Mouse (Mus musculus) neural tube, embryonic 15.5 days (tissue): ENCODE measurements around the gene Ric1. TPM values are rescaled to one million over a fixed set of nuclear protein-coding genes. Genes with fewer than 3 reads are reported as not detected.

Experiments
- ATAC-seq: fragments of 200-750 bp; cut with Nextera tagmentation; 2 replicates; pipeline ENCODE4 v1.8.0; 2017; ENCODE audit warnings: mild to moderate bottlenecking, moderate TSS enrichment, moderate library complexity; ENCODE audit not compliant: low FRiP score
- H3K27ac ChIP-seq: fragments of 300-500 bp; sonication (generic); replicated peaks from 2 replicates; pipeline ENCODE4 v1.5.1; 2015; ENCODE audit warnings: mild to moderate bottlenecking, inconsistent platforms
- H3K27me3 ChIP-seq: fragments of 300-500 bp; sonication (generic); replicated peaks from 2 replicates; pipeline ENCODE4 v1.6.1; 2015; ENCODE audit warnings: inconsistent platforms
- H3K36me3 ChIP-seq: fragments of 300-500 bp; sonication (generic); 2 replicates; pipeline ENCODE4 v1.6.1; 2015; ENCODE audit warnings: inconsistent platforms
- H3K4me1 ChIP-seq: fragments of 300-500 bp; sonication (generic); 2 replicates; pipeline ENCODE4 v1.6.1; 2015; ENCODE audit warnings: inconsistent platforms
- H3K4me2 ChIP-seq: fragments of 300-500 bp; sonication (generic); 2 replicates; pipeline ENCODE4 v1.6.1; 2015; ENCODE audit warnings: inconsistent platforms, mild to moderate bottlenecking, moderate library complexity
- H3K4me3 ChIP-seq: fragments of 300-500 bp; sonication (generic); replicated peaks from 2 replicates; pipeline ENCODE4 v1.5.1; 2015; ENCODE audit warnings: mild to moderate bottlenecking, inconsistent platforms
- H3K9ac ChIP-seq: fragments of 300-500 bp; sonication (generic); replicated peaks from 2 replicates; pipeline ENCODE4 v1.6.1; 2015; ENCODE audit warnings: mild to moderate bottlenecking, inconsistent platforms
- H3K9me3 ChIP-seq: fragments of 300-500 bp; sonication (generic); replicated peaks from 2 replicates; pipeline ENCODE4 v1.6.1; 2016; ENCODE audit warnings: inconsistent platforms
- WGBS: fragments of 180-500 bp; shearing (Covaris S2); methylation state at CpG from one replicate; pipeline ENCODE4 v1.1.7; 2015; ENCODE audit warnings: mixed read lengths; 5-methylcytosine and 5-hydroxymethylcytosine counted together
- polyA plus RNA-seq: library from polyadenylated mRNA; unstranded; fragments of >200 nt; fragmentation: Nextera tagmentation; extraction: Ambion mirVana; gene quantifications from 2 replicates; pipeline ENCODE4 v1.2.1, GENCODE M21; 2015

The Ric1 gene
- 13.8 and 14.6 TPM in 2 replicates for polyA plus RNA-seq

DNA sequence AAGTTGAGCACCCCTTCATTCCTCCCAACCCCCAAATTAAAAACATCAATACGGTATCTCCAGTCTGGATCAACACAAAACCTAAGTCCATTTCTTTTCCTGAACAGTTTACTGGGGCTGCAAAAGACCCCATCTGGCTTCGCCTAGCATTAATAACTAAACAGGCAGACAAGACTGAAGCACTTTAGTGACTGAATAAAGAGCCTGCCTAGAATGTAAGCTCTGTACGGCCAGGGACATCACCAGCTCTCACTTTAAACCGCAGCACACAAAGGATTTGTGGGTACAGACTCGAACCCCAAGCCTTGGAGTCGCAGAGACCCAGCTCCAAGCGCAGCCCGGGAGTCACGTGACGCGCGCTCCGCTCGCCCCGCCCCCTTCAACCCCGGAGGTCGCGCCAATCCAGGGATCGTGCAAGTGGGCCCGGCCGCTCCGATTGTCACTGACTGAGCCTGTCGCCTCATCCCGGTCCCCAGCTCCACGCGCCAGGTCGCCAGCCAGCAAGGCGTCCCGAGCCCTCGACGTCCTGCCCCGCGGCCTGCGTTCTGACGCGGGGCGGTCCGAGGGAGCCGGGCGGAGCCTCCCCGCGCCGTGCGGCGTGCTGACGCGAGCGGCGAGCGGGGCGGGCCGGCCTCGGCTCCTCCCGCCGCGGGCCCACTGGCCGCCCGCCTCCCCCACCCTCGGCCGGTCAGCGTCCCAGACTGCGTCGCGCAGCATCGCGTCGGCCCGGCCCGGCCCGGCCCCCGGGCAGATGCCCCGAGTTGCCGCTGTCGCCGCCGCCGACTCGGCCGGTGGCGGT, at the start of gene Ric1:
Ric1 (plus strand) TSS at position 646 of the 799 bp plus-strand sequence.
- Histone ChIP-seq H3K27ac (peak within 1 kb of the TSS; percentile 95), H3K36me3 (no peaks in the 10 kb centered on the region), H3K9ac (peak within 1 kb of the TSS; percentile 76), H3K9me3 (no peaks in the 10 kb centered on the region), H3K27me3 (no peaks in the 10 kb centered on the region), H3K4me1 (peaks cover 22% of the 10 kb centered on the region), H3K4me3 (peak within 1 kb of the TSS; percentile 76), H3K4me2 (peak within 1 kb of the TSS; percentile 84)
- WGBS = under 1% methylated on average over 79 of the region's 80 CpGs
- peak; percentile 98 for ATAC-seq

DNA sequence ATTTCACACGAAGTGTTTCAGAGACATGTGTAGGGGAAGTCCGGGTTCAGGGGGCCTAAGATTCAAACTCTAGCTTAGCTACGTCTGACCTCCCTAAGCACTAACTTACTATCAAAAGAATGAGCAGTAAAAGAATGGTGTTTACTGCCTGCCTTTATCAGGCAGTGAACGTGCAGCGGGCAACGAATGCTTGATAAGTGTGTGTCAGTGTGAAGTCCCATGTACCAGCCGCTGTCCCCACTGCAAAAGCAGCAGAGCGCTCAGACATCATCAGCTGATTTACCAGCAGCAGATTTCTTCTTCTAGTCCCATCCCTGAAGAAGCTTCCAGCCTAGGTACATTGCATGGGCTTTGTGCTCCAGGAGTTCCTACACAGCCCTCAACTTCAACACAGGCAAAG, 49.7 kb upstream of the Ric1 start:
- no peaks in the 10 kb centered on the region for H3K36me3 ChIP-seq
- no peak for ATAC-seq
- H3K9ac ChIP-seq = no peak overlapping the region
- no peaks in the 10 kb centered on the region for H3K9me3 ChIP-seq
- H3K27ac ChIP-seq = no peak overlapping the region
- H3K4me1 ChIP-seq = peaks cover 5% of the 10 kb centered on the region; the same call in 1 of the 2 replicates
- no peak overlapping the region for H3K4me2 ChIP-seq
- 74% methylated on average over 8 of the region's 8 CpGs for WGBS
- no peaks in the 10 kb centered on the region for H3K27me3 ChIP-seq
- no peak overlapping the region for H3K4me3 ChIP-seq

DNA sequence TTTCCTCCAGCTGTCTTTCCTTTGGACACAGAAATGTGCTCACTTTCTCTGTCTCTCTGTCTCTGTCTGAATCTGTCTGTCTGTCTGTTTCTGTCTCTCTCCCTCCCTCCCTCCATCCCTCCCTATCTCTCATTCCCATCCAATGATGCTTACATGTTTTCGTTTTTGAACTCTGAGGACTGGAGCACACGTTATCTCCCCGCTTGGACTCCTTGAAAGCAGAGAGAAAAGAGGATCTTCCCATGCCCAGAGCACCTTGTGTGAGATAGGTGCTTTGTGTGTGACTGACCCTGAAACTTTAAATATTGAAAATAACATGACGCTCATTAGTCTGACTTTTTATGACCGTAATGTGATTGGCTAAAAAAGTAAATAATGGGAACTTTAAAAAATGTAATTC, 49.1 kb upstream of the Ric1 start:
- Histone ChIP-seq H3K9me3 (no peaks in the 10 kb centered on the region), H3K27ac (no peak overlapping the region), H3K4me1 (peaks cover 5% of the 10 kb centered on the region; the same call in 1 of the 2 replicates), H3K36me3 (no peaks in the 10 kb centered on the region), H3K4me2 (no peak overlapping the region), H3K27me3 (no peaks in the 10 kb centered on the region), H3K4me3 (no peak overlapping the region), H3K9ac (no peak overlapping the region)
- 88% methylated on average over 5 of the region's 5 CpGs for WGBS
- no peak for ATAC-seq

DNA sequence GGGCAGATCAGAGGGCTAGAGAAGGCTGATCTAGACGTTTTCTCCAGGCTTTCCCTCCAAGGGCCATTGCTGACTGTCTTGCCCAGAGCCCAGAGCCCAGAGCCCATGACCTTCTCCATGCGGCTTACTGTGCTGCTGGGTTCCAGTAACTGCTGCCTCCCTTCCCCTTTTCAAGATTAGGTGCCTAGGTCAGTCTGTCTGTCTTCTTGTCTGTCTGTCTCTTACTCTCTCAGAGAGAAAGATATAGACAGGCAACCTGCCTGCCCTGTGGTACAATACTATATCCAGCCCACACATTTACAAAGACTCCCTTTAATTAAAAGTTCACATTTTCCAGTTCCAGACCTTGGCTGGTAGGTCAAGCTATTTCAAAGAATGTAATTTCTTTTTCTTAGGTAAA, 47.3 kb upstream of the Ric1 start:
- ATAC-seq = no peak

DNA sequence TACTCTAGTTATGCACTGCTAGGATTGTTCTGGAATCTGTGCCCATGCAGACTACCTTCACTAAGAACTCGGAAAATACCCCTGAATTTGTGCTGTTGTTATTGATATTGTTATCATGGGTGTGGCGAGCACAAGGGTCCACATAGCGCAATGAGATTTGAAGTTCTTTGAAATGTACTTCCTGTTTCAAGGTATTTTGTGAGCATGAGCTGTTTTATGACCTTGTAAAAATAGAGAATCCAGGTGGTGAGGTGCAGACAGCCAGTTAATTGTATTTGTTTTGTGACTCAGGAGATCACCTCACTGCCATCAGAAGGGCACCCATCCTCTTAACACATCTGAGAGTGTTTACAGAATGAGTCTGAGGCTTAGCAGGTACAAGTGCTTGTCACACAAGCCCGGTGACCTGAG, 46.9 kb upstream of the Ric1 start:
- Histone ChIP-seq H3K9ac (no peak overlapping the region), H3K4me1 (peaks cover 5% of the 10 kb centered on the region; the same call in 1 of the 2 replicates), H3K27ac (no peak overlapping the region), H3K27me3 (no peaks in the 10 kb centered on the region), H3K9me3 (no peaks in the 10 kb centered on the region), H3K36me3 (no peaks in the 10 kb centered on the region), H3K4me3 (no peak overlapping the region), H3K4me2 (no peak overlapping the region)
- ATAC-seq = no peak
- WGBS = 89% methylated on average over 4 of the region's 4 CpGs

More for the DNA sequence above, 47.3 kb upstream of the Ric1 start:
- Histone ChIP-seq H3K4me1 (peaks cover 5% of the 10 kb centered on the region; the same call in 1 of the 2 replicates), H3K27ac (no peak overlapping the region), H3K4me2 (no peak overlapping the region), H3K4me3 (no peak overlapping the region), H3K9me3 (no peaks in the 10 kb centered on the region), H3K36me3 (no peaks in the 10 kb centered on the region), H3K27me3 (no peaks in the 10 kb centered on the region), H3K9ac (no peak overlapping the region)
- 65% methylated on average over 2 of the region's 2 CpGs for WGBS

DNA sequence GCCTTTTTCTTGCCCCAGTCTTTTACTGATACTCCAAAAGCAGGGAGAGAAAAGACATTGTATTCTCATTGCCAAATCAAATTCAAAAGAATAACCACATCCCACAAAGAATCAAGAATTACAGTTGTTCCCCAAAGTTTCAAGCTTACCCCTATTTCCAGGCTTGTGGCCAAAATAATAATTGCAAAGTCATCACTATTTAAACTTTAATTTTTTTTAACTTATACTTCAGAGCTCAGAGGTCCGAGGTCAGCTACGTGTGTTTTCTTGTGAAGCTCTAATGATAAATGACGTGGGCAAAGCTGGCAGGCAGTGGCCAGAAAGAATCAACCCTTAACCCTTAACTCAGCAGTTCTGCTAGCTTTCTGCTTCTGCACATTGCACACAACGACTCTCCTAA, 43.5 kb upstream of the Ric1 start:
- H3K27ac ChIP-seq = no peak overlapping the region
- no peaks in the 10 kb centered on the region for H3K4me1 ChIP-seq
- no peaks in the 10 kb centered on the region for H3K9me3 ChIP-seq
- 40% methylated on average over 4 of the region's 4 CpGs for WGBS
- no peak for ATAC-seq
- no peak overlapping the region for H3K4me2 ChIP-seq
- no peak overlapping the region for H3K9ac ChIP-seq
- no peaks in the 10 kb centered on the region for H3K27me3 ChIP-seq
- H3K4me3 ChIP-seq = no peak overlapping the region
- H3K36me3 ChIP-seq = no peaks in the 10 kb centered on the region

DNA sequence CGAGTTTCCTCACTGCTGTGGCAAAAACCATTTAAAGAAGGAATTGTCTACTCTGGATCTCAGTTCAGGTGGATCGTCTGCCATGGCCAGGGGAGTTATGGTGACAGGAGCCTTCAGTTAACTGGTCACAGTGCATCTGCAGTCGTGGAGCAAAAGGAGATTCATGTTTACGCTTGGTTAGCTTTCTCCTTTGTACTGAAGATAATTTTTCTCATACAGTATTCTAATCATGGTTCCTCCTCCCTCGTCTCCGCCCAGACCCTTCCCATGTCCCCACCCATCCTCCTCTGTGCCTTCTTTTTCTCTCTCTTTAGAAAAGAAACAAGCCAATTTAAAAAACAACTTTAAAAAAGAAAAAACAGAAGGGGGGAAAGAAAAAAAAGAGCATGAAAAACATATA, 40.5 kb upstream of the Ric1 start:
- H3K27ac ChIP-seq = no peak overlapping the region
- H3K4me2 ChIP-seq = no peak overlapping the region
- 58% methylated on average over 6 of the region's 6 CpGs for WGBS
- H3K36me3 ChIP-seq = no peaks in the 10 kb centered on the region
- no peak for ATAC-seq
- H3K4me3 ChIP-seq = no peak overlapping the region
- H3K9ac ChIP-seq = no peak overlapping the region
- H3K9me3 ChIP-seq = no peaks in the 10 kb centered on the region
- no peaks in the 10 kb centered on the region for H3K4me1 ChIP-seq
- no peaks in the 10 kb centered on the region for H3K27me3 ChIP-seq

DNA sequence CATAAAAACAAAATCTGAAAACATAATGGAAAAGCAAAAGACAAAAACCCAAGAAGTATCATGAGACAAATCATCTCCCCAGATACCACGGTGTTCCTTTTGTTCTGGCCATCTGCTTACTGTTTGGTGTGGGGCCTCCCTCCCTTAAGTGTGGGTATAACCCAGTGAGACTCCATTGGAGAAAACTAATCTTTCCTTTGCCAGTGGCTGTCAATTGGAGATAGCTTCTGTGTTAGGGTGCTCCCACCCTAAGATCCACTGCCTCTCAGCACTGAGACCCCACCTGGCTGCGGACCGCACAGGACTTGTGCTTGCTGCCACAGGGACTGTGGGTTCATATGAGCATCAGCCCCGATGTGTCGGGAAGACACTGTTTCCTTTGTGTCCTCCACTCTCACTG, 39.9 kb upstream of the Ric1 start:
- Histone ChIP-seq H3K36me3 (no peaks in the 10 kb centered on the region), H3K4me2 (no peak overlapping the region), H3K9ac (no peak overlapping the region), H3K27ac (no peak overlapping the region), H3K4me1 (no peaks in the 10 kb centered on the region), H3K4me3 (no peak overlapping the region), H3K27me3 (no peaks in the 10 kb centered on the region), H3K9me3 (no peaks in the 10 kb centered on the region)
- WGBS = 62% methylated on average over 5 of the region's 5 CpGs
- ATAC-seq = no peak

DNA sequence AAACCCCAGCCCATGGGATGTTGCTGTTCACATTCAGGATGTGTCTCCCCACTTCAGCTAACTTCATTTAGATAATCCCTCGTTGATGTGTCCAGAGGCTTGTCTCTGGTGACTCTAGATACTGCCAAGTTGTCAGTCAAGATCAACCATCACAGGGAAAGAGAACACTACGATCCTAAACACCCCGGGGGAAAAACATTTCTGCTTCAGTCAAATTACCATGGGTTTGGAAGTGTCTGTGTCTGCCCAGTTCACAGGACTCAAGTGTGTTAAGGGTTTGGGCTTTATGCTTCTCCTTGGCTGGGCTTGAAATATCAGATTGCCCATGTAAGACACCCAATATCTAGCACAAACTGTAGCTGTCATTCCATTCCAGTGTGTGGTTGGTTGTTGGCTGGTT, 39.4 kb upstream of the Ric1 start:
- WGBS = 72% methylated on average over 3 of the region's 3 CpGs
- no peak overlapping the region for H3K4me3 ChIP-seq
- H3K4me2 ChIP-seq = no peak overlapping the region
- no peaks in the 10 kb centered on the region for H3K4me1 ChIP-seq
- no peaks in the 10 kb centered on the region for H3K36me3 ChIP-seq
- no peak overlapping the region for H3K9ac ChIP-seq
- no peaks in the 10 kb centered on the region for H3K27me3 ChIP-seq
- no peak for ATAC-seq
- H3K27ac ChIP-seq = no peak overlapping the region
- no peaks in the 10 kb centered on the region for H3K9me3 ChIP-seq

DNA sequence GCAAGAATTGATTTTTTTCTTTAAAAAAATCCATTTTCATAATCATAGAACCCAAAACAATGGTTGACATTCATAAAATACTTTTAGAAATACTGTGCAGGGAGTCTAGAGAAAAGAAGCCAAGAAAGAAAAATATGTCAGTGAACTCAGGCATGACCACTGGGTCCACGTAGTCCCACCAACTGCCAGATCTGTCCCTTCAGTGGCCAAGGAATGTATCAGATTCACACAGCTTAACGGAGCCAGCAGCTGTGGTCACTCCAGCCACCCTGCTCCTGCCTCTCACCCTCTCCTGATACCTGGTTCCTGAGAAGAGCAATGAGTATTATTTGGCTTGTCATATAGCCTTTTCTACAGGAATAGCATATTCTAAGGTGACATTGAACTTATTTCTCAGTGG, 38.7 kb upstream of the Ric1 start:
- no peak overlapping the region for H3K27ac ChIP-seq
- no peaks in the 10 kb centered on the region for H3K27me3 ChIP-seq
- H3K4me1 ChIP-seq = no peaks in the 10 kb centered on the region
- no peak for ATAC-seq
- 93% methylated on average over 2 of the region's 2 CpGs for WGBS
- H3K9me3 ChIP-seq = no peaks in the 10 kb centered on the region
- H3K36me3 ChIP-seq = no peaks in the 10 kb centered on the region
- H3K9ac ChIP-seq = no peak overlapping the region
- no peak overlapping the region for H3K4me3 ChIP-seq
- no peak overlapping the region for H3K4me2 ChIP-seq

DNA sequence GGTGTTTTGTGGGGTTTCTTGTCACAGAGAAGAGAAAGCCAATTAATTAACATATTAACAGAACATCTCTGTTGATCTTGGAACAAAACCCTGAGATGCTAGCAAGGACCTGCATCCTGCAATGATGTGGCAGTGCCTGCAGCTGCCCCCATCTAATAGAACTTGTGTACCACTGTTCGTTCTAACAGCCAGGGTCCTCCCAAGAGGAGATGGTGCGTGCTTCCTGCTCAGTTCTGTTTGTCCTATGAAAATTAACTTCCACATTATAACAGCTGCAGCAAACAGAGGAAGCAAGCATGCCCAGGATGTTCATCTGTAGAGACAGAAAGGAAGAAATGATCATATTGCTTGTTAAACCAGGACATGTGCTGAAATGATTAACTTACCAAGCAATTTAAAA, 37.5 kb upstream of the Ric1 start:
- H3K4me2 ChIP-seq = no peak overlapping the region
- H3K9ac ChIP-seq = no peak overlapping the region

DNA sequence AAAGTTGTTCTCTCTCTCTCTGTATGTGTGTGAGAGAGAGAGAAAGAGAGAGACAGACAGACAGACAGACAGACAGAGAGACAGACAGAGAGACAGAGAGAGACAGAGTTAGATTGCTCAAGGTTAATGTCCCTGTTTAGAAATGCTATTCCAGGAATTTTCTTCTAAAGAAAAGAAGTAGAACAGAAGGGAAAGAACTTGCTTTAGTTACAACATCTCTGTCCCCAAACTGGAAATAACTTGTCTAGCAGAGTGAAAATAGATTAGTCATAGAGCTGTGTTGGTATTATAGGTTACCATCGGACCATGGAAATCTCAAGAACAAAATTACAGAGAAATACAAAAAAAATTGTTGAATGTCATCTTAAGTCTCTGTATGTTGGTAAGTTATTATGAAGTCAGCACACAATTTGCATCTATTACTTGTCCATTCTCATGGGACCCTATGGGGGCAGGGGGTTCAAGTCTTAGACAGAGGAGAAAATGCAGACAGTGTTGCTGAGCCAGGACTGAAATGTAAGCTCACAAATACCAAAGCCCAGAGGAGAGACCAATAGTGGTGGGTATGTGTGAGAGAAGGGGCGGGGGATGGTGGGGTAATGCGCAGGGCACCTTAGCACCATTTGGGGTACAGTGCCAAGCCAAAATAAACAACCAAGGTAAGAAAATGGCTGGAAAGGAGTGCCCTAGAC, 36.7 kb upstream of the Ric1 start:
- no peak for ATAC-seq
- 96% methylated on average over 3 of the region's 3 CpGs for WGBS

More for the DNA sequence above, 37.5 kb upstream of the Ric1 start:
- Histone ChIP-seq H3K36me3 (no peaks in the 10 kb centered on the region), H3K27me3 (no peaks in the 10 kb centered on the region), H3K4me1 (no peaks in the 10 kb centered on the region), H3K27ac (no peak overlapping the region), H3K9me3 (no peaks in the 10 kb centered on the region), H3K4me3 (no peak overlapping the region)
- ATAC-seq = no peak
- WGBS = 65% methylated on average over 2 of the region's 2 CpGs

More for the DNA sequence above, 36.7 kb upstream of the Ric1 start:
- Histone ChIP-seq H3K4me2 (no peak overlapping the region), H3K36me3 (no peaks in the 10 kb centered on the region), H3K4me3 (no peak overlapping the region), H3K9ac (no peak overlapping the region), H3K27ac (no peak overlapping the region), H3K9me3 (no peaks in the 10 kb centered on the region), H3K4me1 (no peaks in the 10 kb centered on the region), H3K27me3 (no peaks in the 10 kb centered on the region)
